Mouse (Mus musculus): ENCODE results near the gene Etnk2. TPM values are rescaled to one million over a fixed set of nuclear protein-coding genes. Genes with fewer than 3 reads are reported as not detected.
"Not testable (repeated sequence)": the region's sequence is repeated elsewhere in the genome, so short reads cannot be mapped to it uniquely, and the experiment has no call there.

Gene Etnk2
- polyA plus RNA-seq, 1 experiment from 2014 or later, result 4.3 TPM

- H3K4me3 ChIP-seq (replicated peaks), result peak overlapping the region; percentile 25
- no peak for DNase-seq
Measured at GRCm38 (mm10) chr1:133329638-133329964, 33.8 kb upstream of the Etnk2 start.

GRCm38 (mm10) chr1:133331142-133331541 lies 32.2 kb upstream of the Etnk2 start:
- WGBS (ENCODE audit: insufficient replicate concordance), result 52% methylated on average over 3 of the region's 3 CpGs
- no peak overlapping the region for H3K27ac ChIP-seq
- DNase-seq (no peak), ATAC-seq (ENCODE audit: low read depth) (no peak)
- no peak overlapping the region for H3K9ac ChIP-seq
- no peak overlapping the region for H3K4me3 ChIP-seq (replicated peaks)
- H3K9me3 ChIP-seq (replicated peaks), result no peaks in the 10 kb centered on the region
- H3K36me3 ChIP-seq, result no peaks in the 10 kb centered on the region
- H3K4me2 ChIP-seq, result no peak overlapping the region
- H3K4me1 ChIP-seq (replicated peaks), result no peaks in the 10 kb centered on the region
- H3K27me3 ChIP-seq, result peaks cover 52% of the 10 kb centered on the region

More at GRCm38 (mm10) chr1:133329638-133329964, 33.8 kb upstream of the Etnk2 start:
- peaks cover 52% of the 10 kb centered on the region for H3K27me3 ChIP-seq
- H3K4me2 ChIP-seq, result peak overlapping the region; percentile 45
- no peaks in the 10 kb centered on the region for H3K4me1 ChIP-seq (replicated peaks)
- no peaks in the 10 kb centered on the region for H3K9me3 ChIP-seq (replicated peaks)
- no peaks in the 10 kb centered on the region for H3K36me3 ChIP-seq
- no peak overlapping the region for H3K27ac ChIP-seq
- WGBS (ENCODE audit: insufficient replicate concordance), result 24% methylated on average over 7 of the region's 7 CpGs
- ATAC-seq (ENCODE audit: low read depth), result no peak
- no peak overlapping the region for H3K9ac ChIP-seq

GRCm38 (mm10) chr1:133332656-133333430 lies 30.5 kb upstream of the Etnk2 start:
- Histone ChIP-seq H3K4me1 (replicated peaks) (no peaks in the 10 kb centered on the region), H3K4me2 (no peak overlapping the region), H3K27me3 (peaks cover 43% of the 10 kb centered on the region), H3K36me3 (no peaks in the 10 kb centered on the region), H3K4me3 (replicated peaks) (no peak overlapping the region), H3K9me3 (replicated peaks) (no peaks in the 10 kb centered on the region), H3K9ac (no peak overlapping the region), H3K27ac (no peak overlapping the region)
- no peak for DNase-seq
- ATAC-seq (ENCODE audit: low read depth), result no peak
- WGBS (ENCODE audit: insufficient replicate concordance), result 74% methylated on average over 11 of the region's 11 CpGs

GRCm38 (mm10) chr1:133333937-133334336 lies 29.4 kb upstream of the Etnk2 start:
- Histone ChIP-seq H3K4me1 (replicated peaks) (no peaks in the 10 kb centered on the region), H3K27me3 (peaks cover 32% of the 10 kb centered on the region), H3K4me2 (no peak overlapping the region), H3K9ac (no peak overlapping the region), H3K36me3 (no peaks in the 10 kb centered on the region), H3K9me3 (replicated peaks) (no peaks in the 10 kb centered on the region), H3K4me3 (replicated peaks) (no peak overlapping the region), H3K27ac (no peak overlapping the region)
- no peak for DNase-seq
- WGBS (ENCODE audit: insufficient replicate concordance), result 61% methylated on average over 6 of the region's 6 CpGs
- ATAC-seq (ENCODE audit: low read depth), result no peak

- not testable (repeated sequence) for H3K27ac ChIP-seq; DNase-seq; H3K36me3 ChIP-seq; H3K4me1 ChIP-seq (replicated peaks); H3K9ac ChIP-seq; H3K9me3 ChIP-seq (replicated peaks); H3K27me3 ChIP-seq; H3K4me2 ChIP-seq; H3K4me3 ChIP-seq (replicated peaks); ATAC-seq (ENCODE audit: low read depth)
- 22% methylated on average over 1 of the region's 1 CpGs for WGBS (ENCODE audit: insufficient replicate concordance)
Measured at GRCm38 (mm10) chr1:133340403-133340802, 23.0 kb upstream of the Etnk2 start.

GRCm38 (mm10) chr1:133344357-133344756 lies 19.0 kb upstream of the Etnk2 start:
- WGBS (ENCODE audit: insufficient replicate concordance), result 61% methylated on average over 2 of the region's 2 CpGs
- H3K4me2 ChIP-seq, result no peak overlapping the region
- DNase-seq (no peak), ATAC-seq (ENCODE audit: low read depth) (no peak)
- no peaks in the 10 kb centered on the region for H3K9me3 ChIP-seq (replicated peaks)
- no peak overlapping the region for H3K4me3 ChIP-seq (replicated peaks)
- H3K9ac ChIP-seq, result no peak overlapping the region
- H3K36me3 ChIP-seq, result no peaks in the 10 kb centered on the region
- no peaks in the 10 kb centered on the region for H3K27me3 ChIP-seq
- H3K27ac ChIP-seq, result no peak overlapping the region
- peaks cover 5% of the 10 kb centered on the region for H3K4me1 ChIP-seq (replicated peaks)

- no peak overlapping the region for H3K9ac ChIP-seq
- DNase-seq (no peak), ATAC-seq (ENCODE audit: low read depth) (no peak)
- H3K4me1 ChIP-seq (replicated peaks), result peaks cover 5% of the 10 kb centered on the region
- no peak overlapping the region for H3K27ac ChIP-seq
- 63% methylated on average over 9 of the region's 9 CpGs for WGBS (ENCODE audit: insufficient replicate concordance)
- no peak overlapping the region for H3K4me2 ChIP-seq
- no peak overlapping the region for H3K4me3 ChIP-seq (replicated peaks)
- no peaks in the 10 kb centered on the region for H3K36me3 ChIP-seq
- no peaks in the 10 kb centered on the region for H3K9me3 ChIP-seq (replicated peaks)
- no peaks in the 10 kb centered on the region for H3K27me3 ChIP-seq
Measured at GRCm38 (mm10) chr1:133346531-133346930, 16.8 kb upstream of the Etnk2 start.

GRCm38 (mm10) chr1:133347226-133347625 lies 16.1 kb upstream of the Etnk2 start:
- DNase-seq (no peak), ATAC-seq (ENCODE audit: low read depth) (no peak)
- H3K27ac ChIP-seq, result no peak overlapping the region
- peaks cover 6% of the 10 kb centered on the region for H3K27me3 ChIP-seq
- no peaks in the 10 kb centered on the region for H3K9me3 ChIP-seq (replicated peaks)
- no peaks in the 10 kb centered on the region for H3K36me3 ChIP-seq
- H3K4me3 ChIP-seq (replicated peaks), result no peak overlapping the region
- no peak overlapping the region for H3K4me2 ChIP-seq
- WGBS (ENCODE audit: insufficient replicate concordance), result 57% methylated on average over 3 of the region's 3 CpGs
- peaks cover 5% of the 10 kb centered on the region for H3K4me1 ChIP-seq (replicated peaks)
- H3K9ac ChIP-seq, result no peak overlapping the region

GRCm38 (mm10) chr1:133347693-133348520 lies 15.5 kb upstream of the Etnk2 start:
- H3K27ac ChIP-seq, result no peak overlapping the region
- no peak overlapping the region for H3K9ac ChIP-seq
- 32% methylated on average over 11 of the region's 11 CpGs for WGBS (ENCODE audit: insufficient replicate concordance)
- DNase-seq, result no peak
- no peak overlapping the region for H3K4me2 ChIP-seq
- 0 out of 2 replicates have a peak, but pooled peaks have one; percentile 34 for ATAC-seq (ENCODE audit: low read depth)
- H3K36me3 ChIP-seq, result no peaks in the 10 kb centered on the region
- peaks cover 5% of the 10 kb centered on the region for H3K4me1 ChIP-seq (replicated peaks)
- H3K9me3 ChIP-seq (replicated peaks), result no peaks in the 10 kb centered on the region
- H3K4me3 ChIP-seq (replicated peaks), result no peak overlapping the region
- H3K27me3 ChIP-seq, result peaks cover 8% of the 10 kb centered on the region

- H3K4me1 ChIP-seq (replicated peaks), result peaks cover 5% of the 10 kb centered on the region
- DNase-seq, result no peak
- H3K9me3 ChIP-seq (replicated peaks), result no peaks in the 10 kb centered on the region
- no peak within 1 kb of the TSS for H3K4me3 ChIP-seq (replicated peaks)
- H3K27ac ChIP-seq, result no peak within 1 kb of the TSS
- WGBS (ENCODE audit: insufficient replicate concordance), result 52% methylated on average over 1 of the region's 1 CpGs
- H3K4me2 ChIP-seq, result no peak within 1 kb of the TSS
- ATAC-seq (ENCODE audit: low read depth), result no peak
- H3K36me3 ChIP-seq, result no peaks in the 10 kb centered on the region
- H3K27me3 ChIP-seq, result peaks cover 13% of the 10 kb centered on the region
- no peak within 1 kb of the TSS for H3K9ac ChIP-seq
Measured at GRCm38 (mm10) chr1:133350210-133350609, 13.2 kb upstream of the Etnk2 start, which contains the start of gene Ren1. TSS of gene Ren1 (plus strand) at chr1:133350510.

GRCm38 (mm10) chr1:133351762-133352161 lies 11.6 kb upstream of the Etnk2 start:
- no peaks in the 10 kb centered on the region for H3K36me3 ChIP-seq
- no peaks in the 10 kb centered on the region for H3K9me3 ChIP-seq (replicated peaks)
- no peak overlapping the region for H3K4me2 ChIP-seq
- no peak overlapping the region for H3K27ac ChIP-seq
- H3K27me3 ChIP-seq, result peaks cover 13% of the 10 kb centered on the region
- WGBS (ENCODE audit: insufficient replicate concordance), result 39% methylated on average over 9 of the region's 9 CpGs
- H3K4me1 ChIP-seq (replicated peaks), result peaks cover 5% of the 10 kb centered on the region
- ATAC-seq (ENCODE audit: low read depth) (no peak), DNase-seq (no peak)
- no peak overlapping the region for H3K9ac ChIP-seq
- H3K4me3 ChIP-seq (replicated peaks), result no peak overlapping the region
